Mouse (Mus musculus) erythroblast, adult 5-6 weeks (primary cell): ENCODE data around the gene Vegfa. TPM values are rescaled to one million over a fixed set of nuclear protein-coding genes. Genes with fewer than 3 reads are reported as not detected.

Experiments used
- ATAC-seq: replicated peaks from 2 replicates; pipeline ENCODE4 v1.8.0; 2016; ENCODE audit warnings: moderate number of reproducible peaks, mild to moderate bottlenecking, moderate TSS enrichment, inconsistent platforms; ENCODE audit not compliant: poor library complexity, low FRiP score, severe bottlenecking
- total RNA-seq, 2 experiments: library from RNA; stranded (forward) in 1 of 2; stranded (reverse) in 1 of 2; fragments of 150-400 nt in 1 of 2; fragments of 200-764, 138-1000 nt in 1 of 2; gene quantifications; 2 replicates each; pipeline versions ENCODE4 v1.2.3 to v1.2.4; 2015 to 2017; ENCODE audit warnings: low replicate concordance in 2 of 2

The Vegfa gene
- total RNA-seq, 2 experiments from 2014 or later: 11.3 to 14.8 TPM

- no peak for ATAC-seq
Observed at GRCm38 (mm10) chr17:46029052-46029553, 3.1 kb downstream of the Vegfa start.

GRCm38 (mm10) chr17:46028210-46029051 is 3.7 kb downstream of the Vegfa start:
- ATAC-seq: no peak

- no peak for ATAC-seq
Observed at GRCm38 (mm10) chr17:46027066-46027917, 4.9 kb downstream of the Vegfa start.

- no peak for ATAC-seq
Observed at GRCm38 (mm10) chr17:46025927-46026668, 6.1 kb downstream of the Vegfa start.

- ATAC-seq: no peak
Observed at GRCm38 (mm10) chr17:46025207-46025606, 7.0 kb downstream of the Vegfa start.

- ATAC-seq: no peak
Observed at GRCm38 (mm10) chr17:46024192-46024591, 8.0 kb downstream of the Vegfa start.

- ATAC-seq: no peak
Observed at GRCm38 (mm10) chr17:46023572-46023971, 8.6 kb downstream of the Vegfa start.

- ATAC-seq: no peak
Observed at GRCm38 (mm10) chr17:46022934-46023333, 9.2 kb downstream of the Vegfa start.

- ATAC-seq: no peak
Observed at GRCm38 (mm10) chr17:46022427-46022826, 9.7 kb downstream of the Vegfa start.

- ATAC-seq: no peak
Observed at GRCm38 (mm10) chr17:46021760-46022159, 10.4 kb downstream of the Vegfa start.

GRCm38 (mm10) chr17:46021173-46021572 is 11.0 kb downstream of the Vegfa start:
- ATAC-seq: no peak

- no peak for ATAC-seq
Observed at GRCm38 (mm10) chr17:46020579-46020978, 11.6 kb downstream of the Vegfa start.

- ATAC-seq: no peak
Observed at GRCm38 (mm10) chr17:46018736-46019004, 13.5 kb downstream of the Vegfa start.

GRCm38 (mm10) chr17:46017946-46018735 is 14.0 kb downstream of the Vegfa start:
- ATAC-seq: no peak

- no peak for ATAC-seq
Observed at GRCm38 (mm10) chr17:46016617-46017016, 15.6 kb downstream of the Vegfa start.

GRCm38 (mm10) chr17:46015967-46016366 is 16.2 kb downstream of the Vegfa start:
- no peak for ATAC-seq

GRCm38 (mm10) chr17:46014935-46015334 is 17.2 kb downstream of the Vegfa start:
- ATAC-seq: no peak

- ATAC-seq: no peak
Observed at GRCm38 (mm10) chr17:46013549-46013948, 18.6 kb downstream of the Vegfa start.

GRCm38 (mm10) chr17:46012211-46012610 is 20.0 kb downstream of the Vegfa start:
- no peak for ATAC-seq
